Mouse (Mus musculus) small intestine, adult 2 months (tissue): Measurements from ENCODE around the gene Npdc1.
"Not testable (repeated sequence)": the region's sequence is repeated elsewhere in the genome, so short reads cannot be mapped to it uniquely, and the experiment has no call there.

Experiments used
- CTCF ChIP-seq: fragments of 200-500 bp; IDR thresholded peaks from 2 replicates; pipeline ENCODE4 v1.5.1; 2012; ENCODE audit warnings: low read depth, mild to moderate bottlenecking, control low read depth, inconsistent platforms, low read length, moderate library complexity, mixed read lengths; ENCODE audit not compliant: insufficient replicate concordance, insufficient read length; ENCODE audit errors: extremely low read depth
- POLR2A ChIP-seq: fragments of 200-500 bp; IDR thresholded peaks from 2 replicates; pipeline ENCODE4 v1.6.1; 2012; ENCODE audit warnings: low read depth, mild to moderate bottlenecking, control low read depth, inconsistent platforms, low read length, moderate library complexity

- not testable (repeated sequence) for TF ChIP-seq CTCF, POLR2A
These were observed 14.3 kb downstream of the Npdc1 start for GRCm38 (mm10) chr2:25413436-25413835.
